Mouse (Mus musculus): ENCODE measurements at regions not wholly inside any gene's neighbourhood (a gene's known extent, or its start where the extent isn't known, plus 50 kb on each side); places are given as distances from the start of the nearest gene placed in this dataset.

GRCm38 (mm10) chr1:35402995-35403394, 553.2 kb downstream of the Plekhb2 start:
- Histone ChIP-seq H3K4me2 (replicated peaks; ENCODE audit: low read depth) (no peak overlapping the region), H3K27me3 (replicated peaks; ENCODE audit: control insufficient read depth, insufficient read depth, low read length) (no peaks in the 10 kb centered on the region), H3K4me3 (ENCODE audit: low read depth, low read length) (no peak overlapping the region), H3K4me1 (replicated peaks; ENCODE audit: control insufficient read depth, insufficient read depth, low read length) (no peaks in the 10 kb centered on the region), H3K36me3 (ENCODE audit: control insufficient read depth, insufficient read depth) (no peaks in the 10 kb centered on the region), H3K27ac (ENCODE audit: low read depth, low read length) (no peak overlapping the region), H3K9me3 (ENCODE audit: control insufficient read depth) (no peaks in the 10 kb centered on the region), H3K9ac (ENCODE audit: low read depth, low read length) (no peak overlapping the region)
- no peak for TF ChIP-seq CTCF (IDR thresholded peaks at IDR 0.05; ENCODE audit: low read depth)
- no peak for ATAC-seq
- WGBS = 86% methylated on average over 4 of the region's 4 CpGs

GRCm38 (mm10) chr1:35405418-35405817, 555.6 kb downstream of the Plekhb2 start:
- Histone ChIP-seq H3K9me3 (ENCODE audit: control insufficient read depth) (no peaks in the 10 kb centered on the region), H3K4me2 (replicated peaks; ENCODE audit: low read depth) (no peak overlapping the region), H3K36me3 (ENCODE audit: control insufficient read depth, insufficient read depth) (no peaks in the 10 kb centered on the region), H3K4me1 (replicated peaks; ENCODE audit: control insufficient read depth, insufficient read depth, low read length) (no peaks in the 10 kb centered on the region), H3K27me3 (replicated peaks; ENCODE audit: control insufficient read depth, insufficient read depth, low read length) (no peaks in the 10 kb centered on the region), H3K9ac (ENCODE audit: low read depth, low read length) (no peak overlapping the region), H3K27ac (ENCODE audit: low read depth, low read length) (no peak overlapping the region), H3K4me3 (ENCODE audit: low read depth, low read length) (no peak overlapping the region)
- no peak for TF ChIP-seq CTCF (IDR thresholded peaks at IDR 0.05; ENCODE audit: low read depth)
- 79% methylated on average over 6 of the region's 6 CpGs for WGBS
- ATAC-seq = no peak

GRCm38 (mm10) chr1:35415646-35416045, 565.9 kb downstream of the Plekhb2 start:
- ATAC-seq = no peak
- Histone ChIP-seq H3K4me2 (replicated peaks; ENCODE audit: low read depth) (no peak overlapping the region), H3K27me3 (replicated peaks; ENCODE audit: control insufficient read depth, insufficient read depth, low read length) (no peaks in the 10 kb centered on the region), H3K9ac (ENCODE audit: low read depth, low read length) (no peak overlapping the region), H3K4me3 (ENCODE audit: low read depth, low read length) (no peak overlapping the region), H3K4me1 (replicated peaks; ENCODE audit: control insufficient read depth, insufficient read depth, low read length) (no peaks in the 10 kb centered on the region), H3K9me3 (ENCODE audit: control insufficient read depth) (no peaks in the 10 kb centered on the region), H3K36me3 (ENCODE audit: control insufficient read depth, insufficient read depth) (no peaks in the 10 kb centered on the region), H3K27ac (ENCODE audit: low read depth, low read length) (no peak overlapping the region)
- no peak for TF ChIP-seq CTCF (IDR thresholded peaks at IDR 0.05; ENCODE audit: low read depth)
- WGBS = 51% methylated on average over 1 of the region's 1 CpGs

GRCm38 (mm10) chr1:35428126-35428840, 578.5 kb downstream of the Plekhb2 start:
- Histone ChIP-seq H3K9me3 (ENCODE audit: control insufficient read depth) (no peaks in the 10 kb centered on the region), H3K36me3 (ENCODE audit: control insufficient read depth, insufficient read depth) (no peaks in the 10 kb centered on the region), H3K9ac (ENCODE audit: low read depth, low read length) (no peak overlapping the region), H3K4me3 (ENCODE audit: low read depth, low read length) (no peak overlapping the region), H3K27ac (ENCODE audit: low read depth, low read length) (no peak overlapping the region), H3K4me2 (replicated peaks; ENCODE audit: low read depth) (no peak overlapping the region), H3K4me1 (replicated peaks; ENCODE audit: control insufficient read depth, insufficient read depth, low read length) (no peaks in the 10 kb centered on the region), H3K27me3 (replicated peaks; ENCODE audit: control insufficient read depth, insufficient read depth, low read length) (no peaks in the 10 kb centered on the region)
- ATAC-seq = no peak
- TF ChIP-seq CTCF (IDR thresholded peaks at IDR 0.05; ENCODE audit: low read depth) = no peak
- WGBS = 81% methylated on average over 8 of the region's 8 CpGs

- 69% methylated on average over 1 of the region's 1 CpGs for WGBS
- TF ChIP-seq CTCF (IDR thresholded peaks at IDR 0.05; ENCODE audit: low read depth) = no peak
Measured at GRCm38 (mm10) chr1:35429471-35429870, 579.7 kb downstream of the Plekhb2 start.

GRCm38 (mm10) chr1:35435721-35436120, 585.9 kb downstream of the Plekhb2 start:
- no peaks in the 10 kb centered on the region for H3K27me3 ChIP-seq (replicated peaks; ENCODE audit: control insufficient read depth, insufficient read depth, low read length)
- H3K4me1 ChIP-seq (replicated peaks; ENCODE audit: control insufficient read depth, insufficient read depth, low read length) = no peaks in the 10 kb centered on the region
- H3K27ac ChIP-seq (ENCODE audit: low read depth, low read length) = no peak overlapping the region
- no peak overlapping the region for H3K4me3 ChIP-seq (ENCODE audit: low read depth, low read length)
- ATAC-seq = no peak
- no peaks in the 10 kb centered on the region for H3K36me3 ChIP-seq (ENCODE audit: control insufficient read depth, insufficient read depth)
- no peak overlapping the region for H3K4me2 ChIP-seq (replicated peaks; ENCODE audit: low read depth)
- no peak for TF ChIP-seq CTCF (IDR thresholded peaks at IDR 0.05; ENCODE audit: low read depth)
- H3K9ac ChIP-seq (ENCODE audit: low read depth, low read length) = no peak overlapping the region
- 84% methylated on average over 3 of the region's 3 CpGs for WGBS
- no peaks in the 10 kb centered on the region for H3K9me3 ChIP-seq (ENCODE audit: control insufficient read depth)

More at GRCm38 (mm10) chr1:35429471-35429870, 579.7 kb downstream of the Plekhb2 start:
- no peaks in the 10 kb centered on the region for H3K9me3 ChIP-seq (ENCODE audit: control insufficient read depth)
- no peak overlapping the region for H3K4me2 ChIP-seq (replicated peaks; ENCODE audit: low read depth)
- no peak overlapping the region for H3K27ac ChIP-seq (ENCODE audit: low read depth, low read length)
- H3K27me3 ChIP-seq (replicated peaks; ENCODE audit: control insufficient read depth, insufficient read depth, low read length) = no peaks in the 10 kb centered on the region
- no peaks in the 10 kb centered on the region for H3K4me1 ChIP-seq (replicated peaks; ENCODE audit: control insufficient read depth, insufficient read depth, low read length)
- no peaks in the 10 kb centered on the region for H3K36me3 ChIP-seq (ENCODE audit: control insufficient read depth, insufficient read depth)
- no peak for ATAC-seq
- H3K9ac ChIP-seq (ENCODE audit: low read depth, low read length) = no peak overlapping the region
- no peak overlapping the region for H3K4me3 ChIP-seq (ENCODE audit: low read depth, low read length)

Data from intestine, postnatal 0 days (tissue).